Mouse (Mus musculus) ES-E14 (cell line): Measurements from ENCODE around the gene Fryl.

Experiments
- HCFC1 ChIP-seq: IDR thresholded peaks from 2 replicates; pipeline ENCODE4 v1.6.1; 2012; ENCODE audit warnings: low read length, inconsistent platforms, borderline replicate concordance; ENCODE audit not compliant: insufficient read depth
- ZC3H11A ChIP-seq: IDR thresholded peaks from 2 replicates; pipeline ENCODE4 v1.6.1; 2012; ENCODE audit warnings: low read depth, mild to moderate bottlenecking, inconsistent platforms, low read length, borderline replicate concordance
- ZNF384 ChIP-seq: IDR thresholded peaks from 2 replicates; pipeline ENCODE4 v1.6.1; 2012; ENCODE audit warnings: low read depth, low read length, inconsistent platforms

DNA sequence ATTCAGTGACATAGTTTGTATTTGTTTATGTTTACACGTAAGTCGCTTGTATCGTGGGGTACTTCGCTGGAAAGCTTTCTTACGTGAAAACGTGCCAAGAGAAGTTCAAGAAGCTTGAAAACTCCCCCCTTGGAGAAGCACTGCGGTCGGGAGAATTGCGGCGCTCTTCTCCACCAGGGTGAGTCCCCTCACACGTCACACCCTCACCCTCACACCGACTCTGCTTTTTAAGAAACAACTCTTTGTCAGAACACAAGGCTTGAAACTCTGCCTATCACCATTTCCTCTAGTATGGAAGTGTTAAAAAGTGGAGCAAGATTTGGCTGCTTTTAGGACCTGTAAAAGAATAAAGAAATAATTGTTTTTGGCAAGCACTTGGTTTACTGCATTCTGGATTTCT is 48.1 kb upstream of the Fryl start:
- no peak for TF ChIP-seq ZC3H11A
- TF ChIP-seq HCFC1 = no peak
- TF ChIP-seq ZNF384 = no peak
